Mouse (Mus musculus) stomach, embryonic 15.5 days (tissue): ENCODE data around the gene Tmprss6. TPM values are rescaled to one million over a fixed set of nuclear protein-coding genes. Genes with fewer than 3 reads are reported as not detected.

ENCODE experiments used
- ATAC-seq: fragments of 200-750 bp; cut with Nextera tagmentation; 2 replicates; pipeline ENCODE4 v1.8.0; 2017; ENCODE audit warnings: low read depth, moderate number of reproducible peaks, moderate TSS enrichment; ENCODE audit not compliant: insufficient read depth, low FRiP score
- H3K27ac ChIP-seq: fragments of 300-500 bp; sonication (generic); 2 replicates; pipeline ENCODE4 v1.5.1; 2015; ENCODE audit warnings: mild to moderate bottlenecking, inconsistent platforms
- H3K27me3 ChIP-seq: fragments of 300-500 bp; sonication (generic); replicated peaks from 2 replicates; pipeline ENCODE4 v1.6.1; 2015; ENCODE audit warnings: inconsistent platforms
- H3K36me3 ChIP-seq: fragments of 300-500 bp; sonication (generic); 2 replicates; pipeline ENCODE4 v1.6.1; 2015; ENCODE audit warnings: inconsistent platforms
- H3K4me1 ChIP-seq: fragments of 300-500 bp; sonication (generic); 2 replicates; pipeline ENCODE4 v1.6.1; 2015; ENCODE audit warnings: inconsistent platforms
- H3K4me2 ChIP-seq: fragments of 300-500 bp; sonication (generic); 2 replicates; pipeline ENCODE4 v1.6.1; 2015; ENCODE audit warnings: mild to moderate bottlenecking, inconsistent platforms
- H3K4me3 ChIP-seq: fragments of 300-500 bp; sonication (generic); replicated peaks from 2 replicates; pipeline ENCODE4 v1.5.1; 2015; ENCODE audit warnings: inconsistent platforms
- H3K9ac ChIP-seq: fragments of 300-500 bp; sonication (generic); 2 replicates; pipeline ENCODE4 v1.6.1; 2015; ENCODE audit warnings: inconsistent platforms
- H3K9me3 ChIP-seq: fragments of 300-500 bp; sonication (generic); 2 replicates; pipeline ENCODE4 v1.6.1; 2016; ENCODE audit warnings: inconsistent platforms
- WGBS: fragments of 180-500 bp; shearing (Covaris S2); methylation state at CpG from one replicate; pipeline ENCODE4 v1.1.7; 2015; 5-methylcytosine and 5-hydroxymethylcytosine counted together
- polyA plus RNA-seq: library from polyadenylated mRNA; unstranded; fragments of >200 nt; fragmentation: Nextera tagmentation; extraction: Ambion mirVana; gene quantifications from 2 replicates; pipeline ENCODE4 v1.2.1, GENCODE M21; 2015

Tmprss6 gene
- polyA plus RNA-seq, 1 experiment from 2014 or later = 1.8 TPM

DNA sequence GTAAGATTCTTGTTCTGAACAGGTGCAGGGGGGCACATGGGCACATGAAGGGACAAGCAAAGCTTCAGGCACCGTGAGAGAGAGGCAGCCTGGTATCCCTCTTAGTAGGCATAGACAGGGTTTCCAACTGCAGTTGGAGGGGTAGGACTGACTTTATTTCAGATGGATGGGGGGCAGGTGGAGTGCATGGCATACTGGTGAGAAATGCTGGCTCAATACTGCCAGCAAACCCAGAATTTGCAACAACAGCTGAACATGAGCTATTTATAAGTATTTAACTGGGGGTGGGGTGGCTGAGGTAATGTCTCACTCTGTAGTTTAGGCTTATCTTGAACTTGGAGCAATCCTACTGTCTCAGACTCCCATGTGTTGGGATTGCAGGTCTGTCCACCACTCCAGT is 35.6 kb upstream of the Tmprss6 start:
- ATAC-seq = no peak
- Histone ChIP-seq H3K27ac (no peak overlapping the region), H3K4me3 (no peak overlapping the region), H3K27me3 (no peaks in the 10 kb centered on the region), H3K4me1 (no peaks in the 10 kb centered on the region), H3K9ac (no peak overlapping the region), H3K36me3 (no peaks in the 10 kb centered on the region), H3K9me3 (no peaks in the 10 kb centered on the region), H3K4me2 (no peak overlapping the region)
- WGBS = 82% methylated on average over 1 of the region's 1 CpGs

- H3K27me3 ChIP-seq = no peaks in the 10 kb centered on the region
- H3K4me3 ChIP-seq = no peak overlapping the region
- no peak overlapping the region for H3K27ac ChIP-seq
- no peak for ATAC-seq
- H3K4me1 ChIP-seq = no peaks in the 10 kb centered on the region
- 64% methylated on average over 18 of the region's 18 CpGs for WGBS
- no peaks in the 10 kb centered on the region for H3K36me3 ChIP-seq
- H3K9me3 ChIP-seq = no peaks in the 10 kb centered on the region
- H3K4me2 ChIP-seq = no peak overlapping the region
- no peak overlapping the region for H3K9ac ChIP-seq
Observed at GRCm38 (mm10) chr15:78502437-78503132, 34.2 kb upstream of the Tmprss6 start.

DNA sequence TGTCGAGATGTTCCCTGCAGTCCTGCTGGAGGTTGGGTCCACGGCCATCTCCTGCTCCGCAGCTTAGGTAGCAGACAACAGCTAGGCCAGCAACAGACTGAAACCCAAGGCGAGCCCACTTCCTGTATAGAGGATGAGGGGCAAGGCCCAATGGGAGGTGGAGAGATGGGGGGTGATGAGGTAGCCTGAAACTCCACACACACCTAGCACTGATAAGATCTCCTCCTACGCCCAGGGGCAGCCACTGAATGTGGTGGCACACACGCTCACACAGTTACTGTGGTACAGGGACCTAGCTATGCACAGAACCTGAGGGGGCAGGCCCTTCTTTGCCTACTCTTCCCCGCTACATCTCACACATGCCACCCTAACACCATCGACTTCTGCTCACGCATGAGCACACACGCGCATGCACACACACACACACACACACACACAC is 26.6 kb upstream of the Tmprss6 start, which contains the start of gene Il2rb:
Gene Il2rb (minus strand): TSS at position 304 of the 439 bp plus-strand sequence.
- 82% methylated on average over 11 of the region's 11 CpGs for WGBS
- no peaks in the 10 kb centered on the region for H3K27me3 ChIP-seq
- no peaks in the 10 kb centered on the region for H3K36me3 ChIP-seq
- no peaks in the 10 kb centered on the region for H3K9me3 ChIP-seq
- no peak within 1 kb of the TSS for H3K9ac ChIP-seq
- H3K4me2 ChIP-seq = no peak within 1 kb of the TSS
- H3K4me1 ChIP-seq = no peaks in the 10 kb centered on the region
- no peak within 1 kb of the TSS for H3K4me3 ChIP-seq
- no peak for ATAC-seq
- H3K27ac ChIP-seq = no peak within 1 kb of the TSS

DNA sequence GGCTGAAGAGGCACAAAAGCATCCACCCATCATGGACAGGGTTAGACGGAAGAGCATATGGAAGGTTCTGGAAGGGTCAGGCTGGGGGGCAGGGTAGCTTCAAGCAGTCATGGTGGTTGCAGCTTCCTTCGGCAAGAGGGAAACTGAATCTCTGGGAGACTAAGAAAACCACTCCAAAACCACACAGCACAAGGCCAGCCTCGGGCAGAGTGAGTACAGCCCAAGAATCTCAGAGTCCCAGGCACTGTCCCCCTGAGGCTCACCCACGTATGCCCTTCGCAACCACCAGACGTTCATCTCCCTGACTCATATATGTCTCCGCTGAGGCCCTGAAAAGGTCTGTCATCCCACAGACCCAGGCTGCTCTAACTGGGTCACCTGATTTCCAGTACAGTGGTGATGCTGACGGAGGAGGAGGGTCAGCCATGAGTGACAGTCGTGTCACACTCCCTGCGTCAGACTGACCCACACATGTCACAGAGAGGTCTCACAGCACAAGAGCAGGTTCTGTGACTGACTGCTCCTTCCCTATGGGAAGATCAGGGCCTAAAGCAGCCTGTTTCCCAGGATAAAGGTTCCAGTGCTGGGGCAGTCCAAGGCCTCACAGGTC is 25.1 kb upstream of the Tmprss6 start:
- H3K9me3 ChIP-seq = no peaks in the 10 kb centered on the region
- no peak overlapping the region for H3K4me2 ChIP-seq
- no peak for ATAC-seq
- no peaks in the 10 kb centered on the region for H3K27me3 ChIP-seq
- H3K4me1 ChIP-seq = no peaks in the 10 kb centered on the region
- WGBS = 77% methylated on average over 10 of the region's 10 CpGs
- H3K9ac ChIP-seq = no peak overlapping the region
- H3K4me3 ChIP-seq = no peak overlapping the region
- H3K36me3 ChIP-seq = no peaks in the 10 kb centered on the region
- no peak overlapping the region for H3K27ac ChIP-seq

DNA sequence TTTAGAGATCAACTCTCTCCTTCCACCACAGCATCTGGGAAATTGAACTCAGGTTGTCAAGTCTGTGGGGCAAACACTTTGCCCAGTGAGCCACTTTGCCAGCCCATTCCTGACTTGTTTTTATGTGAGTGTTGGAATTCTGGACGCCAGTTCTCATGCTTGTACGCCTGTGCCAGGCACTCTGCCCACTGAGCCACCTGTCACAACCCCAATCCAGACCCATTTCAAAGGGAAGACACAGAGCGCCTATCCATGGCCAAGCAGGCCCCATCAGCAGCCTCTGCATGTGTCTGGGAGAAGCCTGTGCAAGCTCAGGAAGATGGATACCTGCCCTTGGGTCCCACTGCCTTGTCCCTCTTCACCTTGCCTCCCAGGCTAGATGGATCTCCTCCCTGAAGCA is 22.9 kb upstream of the Tmprss6 start:
- H3K27ac ChIP-seq = no peak overlapping the region
- no peaks in the 10 kb centered on the region for H3K9me3 ChIP-seq
- H3K9ac ChIP-seq = no peak overlapping the region
- no peak overlapping the region for H3K4me2 ChIP-seq
- no peaks in the 10 kb centered on the region for H3K4me1 ChIP-seq
- H3K4me3 ChIP-seq = no peak overlapping the region
- H3K36me3 ChIP-seq = no peaks in the 10 kb centered on the region
- WGBS = 83% methylated on average over 3 of the region's 3 CpGs
- ATAC-seq = no peak
- H3K27me3 ChIP-seq = no peaks in the 10 kb centered on the region

DNA sequence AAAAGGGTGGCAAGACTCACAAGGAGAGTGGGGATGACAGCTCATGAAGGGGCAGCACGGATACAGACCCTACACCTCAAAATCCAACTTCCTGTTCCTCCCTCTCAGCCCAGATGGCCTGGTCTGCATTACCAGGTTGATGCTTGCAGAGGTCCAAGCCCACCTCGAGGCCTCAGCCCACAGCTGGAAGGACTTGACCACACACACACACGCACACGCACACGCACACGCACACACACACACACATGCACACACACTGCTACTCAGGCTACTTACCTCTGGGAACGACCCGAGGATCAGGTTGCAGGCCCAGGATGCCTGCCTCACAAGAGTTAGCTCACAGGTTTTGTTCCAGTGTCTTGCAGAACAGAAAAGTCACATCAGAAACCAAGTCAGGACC is 21.5 kb upstream of the Tmprss6 start:
- whole genome bisulfite sequencing = 62% methylated on average over 8 of the region's 8 CpGs
- Histone ChIP-seq H3K9ac (no peak overlapping the region), H3K4me2 (no peak overlapping the region), H3K36me3 (no peaks in the 10 kb centered on the region), H3K9me3 (no peaks in the 10 kb centered on the region), H3K4me1 (no peaks in the 10 kb centered on the region), H3K27ac (no peak overlapping the region), H3K4me3 (no peak overlapping the region), H3K27me3 (no peaks in the 10 kb centered on the region)
- no peak for ATAC-seq

GRCm38 (mm10) chr15:78489248-78489647 is 20.8 kb upstream of the Tmprss6 start:
- ATAC-seq = no peak
- no peak overlapping the region for H3K4me2 ChIP-seq
- 78% methylated on average over 3 of the region's 3 CpGs for WGBS

GRCm38 (mm10) chr15:78487066-78487465 is 18.6 kb upstream of the Tmprss6 start:
- WGBS = 64% methylated on average over 4 of the region's 4 CpGs
- no peak overlapping the region for H3K4me3 ChIP-seq

More at GRCm38 (mm10) chr15:78489248-78489647, 20.8 kb upstream of the Tmprss6 start:
- Histone ChIP-seq H3K27me3 (no peaks in the 10 kb centered on the region), H3K36me3 (no peaks in the 10 kb centered on the region), H3K9me3 (no peaks in the 10 kb centered on the region), H3K4me1 (no peaks in the 10 kb centered on the region), H3K4me3 (no peak overlapping the region), H3K9ac (no peak overlapping the region), H3K27ac (no peak overlapping the region)

DNA sequence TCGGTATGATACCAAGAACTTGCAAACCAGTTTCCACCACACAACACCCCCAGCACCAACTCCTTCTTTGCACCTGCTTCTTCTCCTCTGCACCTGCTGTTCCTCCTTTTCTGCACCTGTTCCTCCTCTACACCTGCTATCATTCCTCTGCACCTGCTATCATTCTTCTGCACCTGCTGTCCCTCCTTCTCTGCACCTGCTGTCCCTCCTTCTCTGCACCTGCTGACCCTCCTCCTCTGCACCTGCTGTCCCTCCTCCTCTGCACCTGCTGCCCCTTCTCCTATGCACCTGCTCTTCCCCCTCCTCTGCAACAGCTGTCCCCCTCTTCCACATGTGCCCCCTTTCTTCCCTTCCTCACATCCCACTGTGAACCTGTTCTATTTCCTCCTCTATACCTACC is 18.1 kb upstream of the Tmprss6 start:
- Histone ChIP-seq H3K4me1 (no peaks in the 10 kb centered on the region), H3K36me3 (no peaks in the 10 kb centered on the region), H3K4me2 (no peak overlapping the region), H3K27ac (no peak overlapping the region), H3K4me3 (no peak overlapping the region), H3K9ac (no peak overlapping the region), H3K9me3 (no peaks in the 10 kb centered on the region), H3K27me3 (no peaks in the 10 kb centered on the region)
- 88% methylated on average over 1 of the region's 1 CpGs for WGBS
- no peak for ATAC-seq

More at GRCm38 (mm10) chr15:78487066-78487465, 18.6 kb upstream of the Tmprss6 start:
- H3K9me3 ChIP-seq = no peaks in the 10 kb centered on the region
- no peaks in the 10 kb centered on the region for H3K27me3 ChIP-seq
- H3K36me3 ChIP-seq = no peaks in the 10 kb centered on the region
- H3K4me1 ChIP-seq = no peaks in the 10 kb centered on the region
- ATAC-seq = no peak
- no peak overlapping the region for H3K27ac ChIP-seq
- no peak overlapping the region for H3K4me2 ChIP-seq
- no peak overlapping the region for H3K9ac ChIP-seq

- no peak for ATAC-seq
- Histone ChIP-seq H3K4me2 (no peak overlapping the region), H3K4me3 (no peak overlapping the region), H3K4me1 (peaks cover 11% of the 10 kb centered on the region; the same call in 1 of the 2 replicates), H3K27ac (no peak overlapping the region), H3K36me3 (no peaks in the 10 kb centered on the region), H3K27me3 (no peaks in the 10 kb centered on the region), H3K9me3 (no peaks in the 10 kb centered on the region), H3K9ac (no peak overlapping the region)
- 70% methylated on average over 4 of the region's 4 CpGs for WGBS
Observed at GRCm38 (mm10) chr15:78483311-78483710, 14.9 kb upstream of the Tmprss6 start.

DNA sequence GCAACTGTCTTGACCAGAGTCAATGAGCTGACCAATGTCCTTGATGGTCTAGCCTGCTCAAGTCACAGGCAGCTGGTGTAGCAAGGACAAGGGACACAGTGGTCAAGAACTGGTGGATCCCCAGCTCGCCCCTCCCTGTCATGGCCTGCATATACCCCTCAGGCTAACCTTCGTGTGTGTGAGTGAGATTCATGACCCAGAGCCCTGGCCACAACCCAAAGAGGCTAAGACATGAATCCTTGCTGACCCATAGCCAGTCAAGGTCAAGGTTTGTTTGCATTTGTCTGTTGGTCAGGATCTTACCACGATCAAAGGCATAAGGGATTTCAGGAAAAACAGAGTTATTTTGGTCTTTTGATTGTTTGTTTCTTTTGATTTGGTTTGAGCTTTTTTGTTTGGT is 14.1 kb upstream of the Tmprss6 start:
- ATAC-seq = no peak
- H3K27me3 ChIP-seq = no peaks in the 10 kb centered on the region
- no peaks in the 10 kb centered on the region for H3K9me3 ChIP-seq
- no peak overlapping the region for H3K9ac ChIP-seq
- no peak overlapping the region for H3K4me2 ChIP-seq
- peaks cover 11% of the 10 kb centered on the region; the same call in 1 of the 2 replicates for H3K4me1 ChIP-seq
- no peak overlapping the region for H3K27ac ChIP-seq
- no peak overlapping the region for H3K4me3 ChIP-seq
- WGBS = 57% methylated on average over 3 of the region's 3 CpGs
- H3K36me3 ChIP-seq = no peaks in the 10 kb centered on the region

- no peaks in the 10 kb centered on the region for H3K9me3 ChIP-seq
- no peaks in the 10 kb centered on the region for H3K36me3 ChIP-seq
- WGBS = 50% methylated on average over 9 of the region's 9 CpGs
- H3K4me3 ChIP-seq = no peak overlapping the region
- H3K27ac ChIP-seq = no peak overlapping the region
- no peak for ATAC-seq
- no peak overlapping the region for H3K9ac ChIP-seq
- no peaks in the 10 kb centered on the region for H3K27me3 ChIP-seq
- no peak overlapping the region for H3K4me2 ChIP-seq
- peaks cover 11% of the 10 kb centered on the region; the same call in 1 of the 2 replicates for H3K4me1 ChIP-seq
Observed at GRCm38 (mm10) chr15:78481448-78482000, 13.1 kb upstream of the Tmprss6 start.
